Mouse (Mus musculus): ENCODE results near the gene Proz.

- TF ChIP-seq POLR2AphosphoS2 (IDR thresholded peaks at IDR 0.05; ENCODE audit: low read length) (no peak), BHLHE40 (IDR thresholded peaks at IDR 0.05; ENCODE audit: borderline replicate concordance, low read depth, low read length) (no peak), CTCF (IDR thresholded peaks at IDR 0.05 in 2 of 3, conservative IDR thresholded peaks at IDR 0.05 in 1 of 3; ENCODE audit: control insufficient read depth in 1 of 3, insufficient read depth in 1 of 3, low read depth in 2 of 3, low read length in 3 of 3, poor library complexity in 1 of 3, severe bottlenecking in 1 of 3) (no peak), NRF1 (IDR thresholded peaks at IDR 0.05; ENCODE audit: insufficient read depth, low read depth, low read length, poor library complexity, severe bottlenecking) (no peak), ZKSCAN1 (IDR thresholded peaks at IDR 0.05; ENCODE audit: low read depth, low read length) (no peak), USF1 (IDR thresholded peaks at IDR 0.05; ENCODE audit: low read depth, low read length) (no peak), CHD1 (IDR thresholded peaks at IDR 0.05; ENCODE audit: low read depth, low read length) (no peak), USF2 (IDR thresholded peaks at IDR 0.05; ENCODE audit: borderline replicate concordance in 1 of 2, insufficient read depth in 1 of 2, low read depth in 1 of 2, low read length in 2 of 2) (no peak), TAL1 (IDR thresholded peaks at IDR 0.05; ENCODE audit: low read length) (no peak), POLR2A (IDR thresholded peaks at IDR 0.05; ENCODE audit: control insufficient read depth in 1 of 2, insufficient read depth in 1 of 2, low read depth in 1 of 2, low read length in 2 of 2, poor library complexity in 1 of 2) (no peak), SMC3 (IDR thresholded peaks at IDR 0.05; ENCODE audit: low read depth, low read length) (no peak), HCFC1 (IDR thresholded peaks at IDR 0.05; ENCODE audit: low read depth, low read length) (no peak), MXI1 (IDR thresholded peaks at IDR 0.05; ENCODE audit: low read depth, low read length) (no peak), MAX (IDR thresholded peaks at IDR 0.05; ENCODE audit: low read length) (no peak)
Observed at GRCm38 (mm10) chr8:13037569-13037968, 23.1 kb upstream of the Proz start.

Measured in MEL (cell line).